Mouse (Mus musculus): Measurements from ENCODE around the gene Fbxw24.
"Not testable (repeated sequence)": the region's sequence is repeated elsewhere in the genome, so short reads cannot be mapped to it uniquely, and the experiment has no call there.

Gene Fbxw24

DNA sequence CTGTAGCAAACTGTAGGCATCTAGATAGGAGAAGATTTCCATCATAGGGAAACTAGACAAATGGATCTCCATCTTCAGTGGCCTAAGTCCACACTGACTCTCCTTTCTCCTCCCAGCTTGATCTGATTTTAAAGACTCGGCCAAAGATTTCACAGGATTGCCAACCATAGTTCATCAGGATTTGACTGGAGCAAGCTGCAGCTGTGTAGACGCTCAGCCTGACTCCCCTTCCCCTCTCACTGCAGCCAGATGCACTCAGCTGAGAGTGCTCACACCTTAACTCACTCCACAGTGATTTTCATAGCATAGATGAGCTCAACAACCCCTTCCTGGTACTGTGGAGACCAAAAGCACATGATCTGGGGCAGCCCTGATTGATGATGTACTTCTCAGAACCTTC lies at the start of gene Fbxw24:
Gene Fbxw24 (minus strand): TSS at position 101 of the 400 bp plus-strand sequence.
- DNase-seq (ENCODE audit: low read depth) = not testable (repeated sequence)

- not testable (repeated sequence) for DNase-seq (ENCODE audit: low read depth)
Measured at GRCm38 (mm10) chr9:109664552-109664951, 38.7 kb upstream of the Fbxw24 start, which contains the start of gene Fbxw25. Gene Fbxw25 (minus strand): TSS chr9:109664652.

GRCm38 (mm10) chr9:109606837-109607236 lies 19.0 kb downstream of the Fbxw24 start:
- DNase-seq (ENCODE audit: low read depth) = peak; percentile 34

GRCm38 (mm10) chr9:109602128-109602527 lies 23.7 kb downstream of the Fbxw24 start:
- DNase-seq (ENCODE audit: low read depth) = peak; percentile 2

DNA sequence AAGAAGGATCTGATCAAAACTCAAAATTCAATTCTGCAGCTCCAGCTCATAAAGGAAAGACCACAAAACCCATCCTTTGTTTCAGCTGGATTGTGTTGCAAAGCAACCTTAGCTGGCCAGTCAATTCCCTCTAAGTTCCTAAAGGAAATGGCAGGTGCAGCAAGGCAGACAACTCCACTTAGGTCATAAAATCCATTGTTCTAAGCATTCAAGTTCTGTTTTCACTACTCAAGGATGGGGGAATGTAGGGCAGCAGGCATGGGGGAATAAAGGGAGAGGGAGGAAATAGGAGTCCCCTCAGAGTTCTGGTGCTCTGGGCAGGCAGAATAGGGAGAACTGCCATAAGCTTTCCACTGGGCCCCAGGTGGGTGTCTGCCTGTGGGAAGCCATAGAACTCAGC lies 28.6 kb downstream of the Fbxw24 start:
- DNase-seq (ENCODE audit: low read depth) = no peak

- no peak for DNase-seq (ENCODE audit: low read depth)
Measured at GRCm38 (mm10) chr9:109594866-109595265, 31.0 kb downstream of the Fbxw24 start.

DNA sequence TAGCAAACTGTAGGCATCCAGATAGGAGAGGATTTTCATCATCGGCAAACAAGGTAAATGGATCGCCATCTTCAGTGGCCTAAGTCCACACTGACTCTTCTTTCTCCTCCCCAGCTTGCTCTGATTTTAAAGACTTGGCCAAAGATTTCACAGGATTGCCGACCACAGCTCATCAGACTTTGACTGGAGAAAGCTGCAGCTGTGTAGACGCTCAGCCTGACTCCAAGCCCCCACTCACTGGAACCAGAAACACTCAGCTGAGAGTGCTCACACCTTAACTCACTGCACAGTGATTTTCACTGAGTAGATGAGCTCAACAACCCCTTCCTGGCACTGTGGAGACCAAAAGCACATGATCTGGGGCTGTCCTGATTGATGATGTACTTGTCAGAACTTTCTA lies 57.7 kb downstream of the Fbxw24 start, which contains the start of gene Fbxw15:
Gene Fbxw15 (minus strand): TSS at position 101 of the 400 bp plus-strand sequence.
- not testable (repeated sequence) for DNase-seq (ENCODE audit: low read depth)

DNA sequence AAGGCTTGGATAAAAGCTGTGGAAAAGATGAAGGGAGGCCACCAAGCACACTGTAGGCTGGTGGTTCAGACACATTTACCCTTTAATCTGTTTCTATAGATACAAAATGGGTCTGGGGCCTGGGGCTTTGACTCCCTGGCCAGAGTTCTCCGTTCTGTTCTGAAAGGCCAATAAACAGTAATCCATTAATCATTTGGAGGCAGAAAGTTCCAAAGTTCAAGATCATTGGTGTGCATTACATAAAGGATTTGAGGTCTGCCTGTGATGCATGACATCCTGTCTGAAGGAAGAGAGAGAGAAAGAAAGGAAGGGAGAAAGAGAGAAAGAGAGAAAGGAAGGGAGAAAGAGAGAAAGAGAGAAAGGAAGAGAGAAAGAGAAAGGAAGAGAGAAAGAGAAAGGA lies 60.3 kb downstream of the Fbxw24 start:
- DNase-seq (ENCODE audit: low read depth) = no peak

- DNase-seq (ENCODE audit: low read depth) = peak; percentile 1
Measured at GRCm38 (mm10) chr9:109562106-109562505, 63.8 kb downstream of the Fbxw24 start.

GRCm38 (mm10) chr9:109552483-109552882 lies 73.4 kb downstream of the Fbxw24 start:
- DNase-seq (ENCODE audit: low read depth) = no peak
